ENCODE assay signal across 24 mouse cellular contexts in the genomic region with DNA sequence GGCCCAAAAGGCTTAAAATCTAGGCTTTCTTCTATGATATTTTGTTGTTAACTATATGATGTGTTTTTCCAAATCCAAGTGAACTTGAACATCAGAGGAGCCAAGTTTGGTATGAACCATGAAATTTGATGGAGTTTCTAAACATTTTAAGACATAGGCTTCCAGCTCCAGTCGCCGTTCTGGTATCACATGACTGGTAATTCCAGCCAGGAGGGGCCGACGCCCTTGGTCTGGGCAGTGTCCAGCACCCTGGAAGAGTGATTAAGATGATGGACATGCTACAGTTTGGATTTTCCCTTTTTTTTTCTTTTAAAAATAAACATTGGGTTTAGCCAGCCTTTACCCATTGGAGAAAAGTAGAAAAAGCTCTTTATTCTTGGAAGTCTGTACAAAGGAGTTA. TPM values are rescaled to one million over a fixed set of nuclear protein-coding genes. Genes with fewer than 3 reads are reported as not detected.
A peak's percentile ranks its signal among the peaks of the same experiment; 100 is the strongest.
DNase-seq lines count a peak whose midpoint lies in the region; ATAC-seq and TF ChIP-seq lines count a peak whose summit lies in the region.
"Had no signal": no experiment of that assay in that cellular context is flagged by ENCODE, and none has a peak within 500 bp of the region (broad histone marks: within the 10 kb centered on the region; RNA-seq: fewer than 3 reads in every experiment).

No protein-coding gene starts in this region.

- H3K27ac ChIP-seq in liver, embryonic 11.5 days (ENCODE audit: low read depth, low read length) = no peak overlapping the region
- H3K27ac ChIP-seq in liver, embryonic 12.5 days = no peak overlapping the region
- H3K27ac ChIP-seq in embryonic facial prominence, embryonic 14.5 days (replicated peaks; ENCODE audit: low read depth, low read length) = peak overlapping the region; percentile 71
- no peak overlapping the region for H3K27ac ChIP-seq in stomach, postnatal 0 days (replicated peaks)
- no peak overlapping the region for H3K27ac ChIP-seq in heart, embryonic 10.5 days
- H3K27ac ChIP-seq: hindbrain, embryonic 13.5 days; kidney, postnatal 0 days; limb, embryonic 15.5 days; liver, embryonic 15.5 days; lung, embryonic 15.5 days; macrophage; midbrain, embryonic 13.5 days had no signal

- H3K4me2 ChIP-seq in liver, embryonic 11.5 days = no peak overlapping the region
- no peak overlapping the region for H3K4me2 ChIP-seq in liver, embryonic 12.5 days
- H3K4me2 ChIP-seq in embryonic facial prominence, embryonic 14.5 days (ENCODE audit: low read depth, low read length) = no peak overlapping the region
- H3K4me2 ChIP-seq in stomach, postnatal 0 days (replicated peaks; ENCODE audit: low read depth) = no peak overlapping the region
- H3K4me2 ChIP-seq: hindbrain, embryonic 13.5 days; limb, embryonic 15.5 days; liver, embryonic 15.5 days; lung, embryonic 15.5 days; midbrain, embryonic 13.5 days had no signal

- no peak overlapping the region for H3K9ac ChIP-seq in liver, embryonic 11.5 days (ENCODE audit: low read depth, low read length)
- H3K9ac ChIP-seq in liver, embryonic 12.5 days = no peak overlapping the region
- no peak overlapping the region for H3K9ac ChIP-seq in embryonic facial prominence, embryonic 14.5 days (ENCODE audit: low read depth, low read length)
- H3K9ac ChIP-seq in stomach, postnatal 0 days (ENCODE audit: low read length) = no peak overlapping the region
- H3K9ac ChIP-seq: hindbrain, embryonic 13.5 days; limb, embryonic 15.5 days; liver, embryonic 15.5 days; lung, embryonic 15.5 days; midbrain, embryonic 13.5 days had no signal

- no peaks in the 10 kb centered on the region for H3K4me1 ChIP-seq in liver, embryonic 11.5 days (replicated peaks; ENCODE audit: control insufficient read depth, insufficient read depth, low read length)
- H3K4me1 ChIP-seq in liver, embryonic 12.5 days = no peaks in the 10 kb centered on the region
- peaks cover 10% of the 10 kb centered on the region for H3K4me1 ChIP-seq in embryonic facial prominence, embryonic 14.5 days (ENCODE audit: control insufficient read depth, insufficient read depth, low read length)
- no peaks in the 10 kb centered on the region for H3K4me1 ChIP-seq in stomach, postnatal 0 days (replicated peaks; ENCODE audit: control insufficient read depth, insufficient read depth)
- H3K4me1 ChIP-seq in heart, embryonic 10.5 days = peaks cover 8% of the 10 kb centered on the region
- H3K4me1 ChIP-seq: hindbrain, embryonic 13.5 days; midbrain, embryonic 13.5 days had no signal

- H3K4me3 ChIP-seq in liver, embryonic 11.5 days (ENCODE audit: low read depth, low read length) = no peak overlapping the region
- no peak overlapping the region for H3K4me3 ChIP-seq in liver, embryonic 12.5 days
- no peak overlapping the region for H3K4me3 ChIP-seq in C2C12 (ENCODE audit: insufficient read depth, poor library complexity, severe bottlenecking)
- H3K4me3 ChIP-seq in embryonic facial prominence, embryonic 14.5 days (ENCODE audit: low read depth, low read length) = no peak overlapping the region
- no peak overlapping the region for H3K4me3 ChIP-seq in stomach, postnatal 0 days (ENCODE audit: low read depth, low read length)
- H3K4me3 ChIP-seq in heart, embryonic 10.5 days = no peak overlapping the region
- H3K4me3 ChIP-seq: hindbrain, embryonic 13.5 days; limb, embryonic 15.5 days; liver, embryonic 15.5 days; lung, embryonic 15.5 days; midbrain, embryonic 13.5 days had no signal

- ATAC-seq in liver, embryonic 11.5 days (replicated peaks; ENCODE audit: low FRiP score) = no peak
- no peak for ATAC-seq in liver, embryonic 12.5 days
- ATAC-seq in embryonic facial prominence, embryonic 14.5 days (ENCODE audit: low read depth) = peak; percentile 83
- ATAC-seq in stomach, postnatal 0 days (ENCODE audit: low FRiP score, low TSS enrichment) = peak; percentile 38; the same call in 1 of the 2 replicates
- ATAC-seq: forebrain, embryonic 14.5 days; intestine, embryonic 16.5 days; midbrain, embryonic 13.5 days had no signal

- no peaks in the 10 kb centered on the region for H3K27me3 ChIP-seq in liver, embryonic 11.5 days (replicated peaks; ENCODE audit: control insufficient read depth, insufficient read depth, low read length)
- H3K27me3 ChIP-seq in liver, embryonic 12.5 days (replicated peaks) = no peaks in the 10 kb centered on the region
- no peaks in the 10 kb centered on the region for H3K27me3 ChIP-seq in C2C12 (ENCODE audit: control insufficient read depth, insufficient read depth, insufficient read length)
- no peaks in the 10 kb centered on the region for H3K27me3 ChIP-seq in embryonic facial prominence, embryonic 14.5 days (replicated peaks; ENCODE audit: control insufficient read depth, insufficient read depth, low read length)
- H3K27me3 ChIP-seq in stomach, postnatal 0 days (ENCODE audit: control insufficient read depth, insufficient read depth, low read length) = no peaks in the 10 kb centered on the region
- H3K27me3 ChIP-seq in heart, embryonic 10.5 days (ENCODE audit: insufficient read depth, poor library complexity, severe bottlenecking) = no peaks in the 10 kb centered on the region
- H3K27me3 ChIP-seq: hindbrain, embryonic 13.5 days; limb, embryonic 15.5 days; liver, embryonic 15.5 days; lung, embryonic 15.5 days; midbrain, embryonic 13.5 days had no signal

- H3K79me3 ChIP-seq in C2C12 (ENCODE audit: low read depth) = peaks cover 42% of the 10 kb centered on the region

- H3K79me2 ChIP-seq in C2C12 (ENCODE audit: control insufficient read depth, insufficient read depth) = peaks cover 85% of the 10 kb centered on the region

- no peaks in the 10 kb centered on the region for H3K9me3 ChIP-seq in liver, embryonic 11.5 days (ENCODE audit: control insufficient read depth, low read length)
- H3K9me3 ChIP-seq in liver, embryonic 12.5 days (replicated peaks) = no peaks in the 10 kb centered on the region
- no peaks in the 10 kb centered on the region for H3K9me3 ChIP-seq in embryonic facial prominence, embryonic 14.5 days (ENCODE audit: control insufficient read depth, low read length)
- H3K9me3 ChIP-seq in stomach, postnatal 0 days (ENCODE audit: control insufficient read depth, low read length) = no peaks in the 10 kb centered on the region
- no peaks in the 10 kb centered on the region for H3K9me3 ChIP-seq in heart, embryonic 10.5 days
- H3K9me3 ChIP-seq: hindbrain, embryonic 13.5 days; limb, embryonic 15.5 days; liver, embryonic 15.5 days; lung, embryonic 15.5 days; midbrain, embryonic 13.5 days had no signal

- H3K36me3 ChIP-seq in liver, embryonic 11.5 days (ENCODE audit: control insufficient read depth, insufficient read depth, low read length) = peaks cover 6% of the 10 kb centered on the region; the same call in 1 of the 2 replicates
- peaks cover 27% of the 10 kb centered on the region for H3K36me3 ChIP-seq in liver, embryonic 12.5 days
- H3K36me3 ChIP-seq in C2C12 (ENCODE audit: control insufficient read depth, insufficient read depth) = peaks cover 83% of the 10 kb centered on the region
- peaks cover 57% of the 10 kb centered on the region for H3K36me3 ChIP-seq in embryonic facial prominence, embryonic 14.5 days (ENCODE audit: control insufficient read depth, insufficient read depth, low read length)
- no peaks in the 10 kb centered on the region; the same call in 1 of the 2 replicates for H3K36me3 ChIP-seq in stomach, postnatal 0 days (ENCODE audit: control insufficient read depth, insufficient read depth, low read length)
- H3K36me3 ChIP-seq in heart, embryonic 10.5 days = peaks cover 65% of the 10 kb centered on the region
- H3K36me3 ChIP-seq: liver, embryonic 15.5 days had no signal

- DNase-seq in liver, embryonic 11.5 days (ENCODE audit: low spot score) = peak; percentile 11
- peak; percentile 80 for DNase-seq in embryonic facial prominence, embryonic 14.5 days (ENCODE audit: low spot score)
- no peak for DNase-seq in stomach, postnatal 0 days (ENCODE audit: low spot score)
- DNase-seq in heart, embryonic 10.5 days (ENCODE audit: low spot score) = no peak
- DNase-seq in thymus, postnatal 25 days = no peak
- DNase-seq: adrenal gland, adult 2 months; cerebellum, adult 2 months; cerebellum, postnatal 25 days; heart, postnatal 4 days; kidney, adult 8-10 months; layer of hippocampus, postnatal 36 days; left cerebral cortex, postnatal 4 days; right cerebral cortex, postnatal 14 days had no signal

- WGBS in liver, embryonic 11.5 days = 77% methylated on average over 4 of the region's 4 CpGs
- 75% methylated on average over 4 of the region's 4 CpGs for WGBS in liver, embryonic 12.5 days (ENCODE audit: insufficient replicate concordance)
- 45% methylated on average over 4 of the region's 4 CpGs for WGBS in embryonic facial prominence, embryonic 14.5 days
- WGBS in stomach, postnatal 0 days = 31% methylated on average over 4 of the region's 4 CpGs
- 78% methylated on average over 4 of the region's 4 CpGs for WGBS in heart, embryonic 10.5 days

- no peak overlapping the region for H3ac ChIP-seq in C2C12 (ENCODE audit: control insufficient read depth, insufficient read length, low read depth)

- TF ChIP-seq CTCF in C2C12 (IDR thresholded peaks at IDR 0.05; ENCODE audit: control insufficient read depth, insufficient read depth, insufficient read length) = no peak
- no peak for TF ChIP-seq CTCF in stomach, postnatal 0 days (IDR thresholded peaks at IDR 0.05; ENCODE audit: low read depth)

- TF ChIP-seq EP300 in stomach, postnatal 0 days (optimal IDR thresholded peaks at IDR 0.05) = no peak

TF ChIP-seq in C2C12, 6 proteins besides CTCF, POLR2A, EP300 and RAD21:
- no peak for TF ChIP-seq MYOG (IDR thresholded peaks at IDR 0.05; ENCODE audit: control insufficient read depth, extremely low read depth, insufficient read length)
- TF ChIP-seq USF1 (IDR thresholded peaks at IDR 0.05; ENCODE audit: low read depth) = peak; percentile 86

RNA-seq across cellular contexts. Expression of gene Agbl3, which starts 36.3 kb away (rescaled TPM):
- polyA plus RNA-seq in liver, embryonic 11.5 days (2014; fragmentation: Nextera tagmentation; extraction: Ambion mirVana) = 4.4 and 4.5 TPM in 2 replicates
- 4.5 and 6.0 TPM in 2 replicates for polyA plus RNA-seq in liver, embryonic 12.5 days (2016; fragmentation: Nextera tagmentation; extraction: Ambion mirVana)
- polyA plus RNA-seq in C2C12 (2012; fragmentation: generic; extraction: Trizol) = 2.4 TPM
- polyA plus RNA-seq in embryonic facial prominence, embryonic 14.5 days (2014; fragmentation: Nextera tagmentation; extraction: Ambion mirVana) = 6.3 and 8.7 TPM in 2 replicates
- polyA plus RNA-seq in stomach, postnatal 0 days (2015; fragmentation: Nextera tagmentation; extraction: Ambion mirVana) = 6.0 and 6.5 TPM in 2 replicates
- 4.0 and 6.0 TPM in 2 replicates for polyA plus RNA-seq in heart, embryonic 10.5 days (2016; fragmentation: Nextera tagmentation; extraction: Ambion mirVana)

Comparison
In these comparisons a context has a peak if more than half of its experiments do, and no peak if none do; other contexts are left out.
1. ATAC-seq: peak in embryonic facial prominence, embryonic 14.5 days (single experiment) and stomach, postnatal 0 days (single experiment); none in liver, embryonic 11.5 days (single experiment) and liver, embryonic 12.5 days (single experiment).
2. DNase-seq: peak in liver, embryonic 11.5 days (single experiment) and embryonic facial prominence, embryonic 14.5 days (single experiment); none in stomach, postnatal 0 days (single experiment), heart, embryonic 10.5 days (single experiment) and thymus, postnatal 25 days (single experiment).